Mouse (Mus musculus) c-Kit-positive CD71-negative TER-119-negative erythroid progenitor cells, embryonic 14.5 days (primary cell): ENCODE measurements around the gene Dpy30.

ENCODE experiments used
- DNase-seq: peaks from one replicate; pipeline ENCODE4 v3.0.0-alpha.2; 2013; ENCODE audit warnings: low read depth

Gene Dpy30

DNA sequence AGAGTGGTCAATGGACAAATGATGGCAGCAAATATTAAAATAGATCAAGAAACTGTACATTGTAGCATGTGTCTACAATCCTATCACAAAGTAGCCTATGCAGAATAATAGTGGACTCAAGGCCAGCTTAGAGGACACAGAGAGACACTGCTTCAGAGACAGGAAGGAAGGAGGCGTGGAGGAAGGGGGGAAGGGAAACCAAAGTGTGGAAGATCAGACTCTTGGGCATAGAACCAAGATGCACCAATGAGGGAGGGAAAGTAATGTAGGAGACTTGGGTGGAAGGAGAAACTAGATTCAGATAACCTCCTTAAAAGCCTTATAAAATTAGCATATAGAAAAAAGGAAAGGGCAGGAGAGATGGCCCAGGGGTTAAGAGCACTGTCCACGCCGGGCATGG is 61.3 kb downstream of the Dpy30 start:
- no peak for DNase-seq
